Mouse (Mus musculus) liver, embryonic 16.5 days (tissue): ENCODE results near the gene Ptprr. TPM values are rescaled to one million over a fixed set of nuclear protein-coding genes. Genes with fewer than 3 reads are reported as not detected.

Experiments
- ATAC-seq: fragments of 200-750 bp; cut with Nextera tagmentation; 2 replicates; pipeline ENCODE4 v1.8.0; 2017; ENCODE audit warnings: low read depth, mild to moderate bottlenecking, moderate number of reproducible peaks, moderate library complexity
- H3K27ac ChIP-seq: fragments of 300-500 bp; sonication (generic); 2 replicates; pipeline ENCODE4 v1.5.1; 2014; ENCODE audit warnings: mild to moderate bottlenecking, low read length
- H3K27me3 ChIP-seq: fragments of 300-500 bp; sonication (generic); 2 replicates; pipeline ENCODE4 v1.6.1; 2014; ENCODE audit warnings: low read depth, low read length, mixed read lengths; ENCODE audit not compliant: control insufficient read depth, insufficient read depth
- H3K36me3 ChIP-seq: fragments of 300-500 bp; sonication (generic); 2 replicates; pipeline ENCODE4 v1.6.1; 2014; ENCODE audit warnings: mild to moderate bottlenecking; ENCODE audit not compliant: control insufficient read depth, insufficient read depth
- H3K4me1 ChIP-seq: fragments of 300-500 bp; sonication (generic); 2 replicates; pipeline ENCODE4 v1.6.1; 2014; ENCODE audit warnings: low read depth, low read length, mixed read lengths; ENCODE audit not compliant: control insufficient read depth
- H3K4me2 ChIP-seq: fragments of 300-500 bp; sonication (generic); 2 replicates; pipeline ENCODE4 v1.6.1; 2014; ENCODE audit warnings: low read depth, low read length, mixed read lengths
- H3K4me3 ChIP-seq: fragments of 300-500 bp; sonication (generic); 2 replicates; pipeline ENCODE4 v1.5.1; 2014; ENCODE audit warnings: low read depth, mild to moderate bottlenecking, low read length
- H3K9ac ChIP-seq: fragments of 300-500 bp; sonication (generic); 2 replicates; pipeline ENCODE4 v1.6.1; 2014; ENCODE audit warnings: low read depth, low read length
- H3K9me3 ChIP-seq: fragments of 300-500 bp; sonication (generic); replicated peaks from 2 replicates; pipeline ENCODE4 v1.6.1; 2016; ENCODE audit warnings: low read length; ENCODE audit not compliant: control insufficient read depth
- WGBS: fragments of 180-500 bp; shearing (Covaris S2); extraction: QIAGEN DNeasy Blood & Tissue Kit; methylation state at CpG from one replicate; pipeline ENCODE4 v1.1.7; 2014; ENCODE audit not compliant: insufficient replicate concordance; 5-methylcytosine and 5-hydroxymethylcytosine counted together
- polyA plus RNA-seq: library from polyadenylated mRNA; unstranded; fragments of >200 nt; fragmentation: Nextera tagmentation; extraction: Ambion mirVana; gene quantifications from 2 replicates; pipeline ENCODE4 v1.2.1, GENCODE M21; 2015

Gene Ptprr
- polyA plus RNA-seq, result 0.22 and 0.25 TPM in 2 replicates

DNA sequence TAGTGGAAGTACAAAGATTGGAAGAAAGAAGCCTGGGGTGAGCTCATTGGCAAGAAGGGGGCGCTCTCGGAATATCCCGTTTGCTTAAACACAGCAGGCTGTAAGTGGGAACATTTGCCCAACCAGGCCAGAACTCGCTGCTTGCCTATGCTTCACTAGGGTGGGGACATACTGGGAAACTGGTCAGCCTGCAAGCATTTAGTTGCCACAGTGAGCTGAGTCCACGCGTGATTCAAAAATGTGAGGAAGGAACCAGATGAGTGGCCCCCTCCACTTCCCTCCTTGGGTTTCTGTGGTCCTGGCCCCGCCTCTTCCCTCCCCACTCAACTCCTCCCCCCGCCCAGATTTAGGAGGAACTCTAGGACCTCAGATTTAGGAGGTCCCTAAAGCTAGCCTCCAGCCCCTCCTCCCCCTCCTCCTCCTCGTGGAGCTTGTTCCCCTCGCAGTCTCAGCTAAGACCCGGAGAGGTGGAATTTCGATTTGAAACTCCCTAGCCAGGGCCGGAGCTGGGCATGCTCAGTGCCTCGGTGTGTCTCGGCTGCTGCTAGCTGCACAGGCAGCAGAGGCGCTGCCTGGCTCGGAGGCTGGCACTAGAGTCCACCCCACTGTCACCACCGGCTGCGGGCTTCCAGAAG is at the start of gene Ptprr:
Gene Ptprr, plus strand, starts transcription at position 369 of the 635 bp plus-strand sequence.
- Histone ChIP-seq H3K27ac (no peak within 1 kb of the TSS), H3K27me3 (peaks cover 2% of the 10 kb centered on the region; the same call in 1 of the 2 replicates), H3K36me3 (no peaks in the 10 kb centered on the region), H3K4me1 (no peaks in the 10 kb centered on the region), H3K4me2 (peak within 1 kb of the TSS; percentile 44), H3K9ac (no peak within 1 kb of the TSS), H3K9me3 (no peaks in the 10 kb centered on the region), H3K4me3 (peak within 1 kb of the TSS; percentile 5; the same call in 1 of the 2 replicates)
- no peak; the same call in 1 of the 2 replicates for ATAC-seq
- WGBS, result 1% methylated on average over 19 of the region's 19 CpGs

- no peaks in the 10 kb centered on the region for H3K27me3 ChIP-seq
- no peak overlapping the region for H3K9ac ChIP-seq
- no peak overlapping the region for H3K27ac ChIP-seq
- 40% methylated on average over 7 of the region's 7 CpGs for WGBS
- H3K4me2 ChIP-seq, result no peak overlapping the region
- ATAC-seq, result no peak
- H3K9me3 ChIP-seq, result no peaks in the 10 kb centered on the region
- H3K4me1 ChIP-seq, result no peaks in the 10 kb centered on the region
- H3K4me3 ChIP-seq, result no peak overlapping the region
- H3K36me3 ChIP-seq, result no peaks in the 10 kb centered on the region
Measured at GRCm38 (mm10) chr10:115976345-115976744, 41.7 kb upstream of the Ptprr start.

DNA sequence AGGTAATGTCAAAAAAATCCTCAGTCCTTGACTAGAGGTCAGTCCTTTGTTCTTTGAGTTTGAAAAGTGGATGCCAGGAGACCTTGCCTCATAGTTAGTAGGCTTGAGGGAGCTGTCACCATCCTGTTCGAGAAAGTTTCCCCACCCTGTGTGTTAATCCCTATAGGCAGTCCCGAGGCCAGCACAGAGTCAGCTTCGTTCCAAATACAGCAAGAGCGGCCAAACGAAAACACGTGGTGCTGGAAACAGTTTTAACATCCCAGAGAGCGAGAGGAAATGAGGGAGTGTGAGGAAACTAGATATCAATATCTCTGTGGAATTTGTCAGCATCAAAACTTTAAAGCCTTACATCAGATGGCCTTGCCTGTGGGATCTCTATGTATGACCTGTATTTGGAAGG is 39.0 kb upstream of the Ptprr start:
- no peak overlapping the region for H3K4me2 ChIP-seq
- no peak overlapping the region for H3K4me3 ChIP-seq
- no peak overlapping the region for H3K9ac ChIP-seq
- no peaks in the 10 kb centered on the region for H3K4me1 ChIP-seq
- no peaks in the 10 kb centered on the region for H3K9me3 ChIP-seq
- no peaks in the 10 kb centered on the region for H3K36me3 ChIP-seq
- WGBS, result 56% methylated on average over 7 of the region's 7 CpGs
- no peaks in the 10 kb centered on the region for H3K27me3 ChIP-seq
- no peak overlapping the region for H3K27ac ChIP-seq
- ATAC-seq, result no peak

DNA sequence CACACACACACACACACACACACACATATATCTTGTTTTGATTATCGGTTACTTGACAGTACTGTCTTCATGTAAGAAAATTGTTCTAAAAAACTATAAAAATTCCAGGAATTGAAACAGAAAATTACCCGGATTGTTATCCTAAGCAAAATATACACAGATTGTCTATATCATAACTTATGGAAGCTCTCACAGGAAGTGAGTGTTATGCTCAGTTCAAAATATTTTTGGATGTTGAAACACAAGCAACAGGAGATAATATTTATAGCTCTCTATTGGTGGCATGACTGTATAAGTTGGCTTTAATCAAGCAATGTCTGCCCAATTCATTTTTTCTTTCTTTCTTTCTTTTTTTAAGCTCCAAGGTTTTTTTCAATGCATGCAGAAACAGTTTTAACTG is 38.0 kb upstream of the Ptprr start:
- H3K4me3 ChIP-seq, result no peak overlapping the region
- H3K27me3 ChIP-seq, result no peaks in the 10 kb centered on the region
- no peaks in the 10 kb centered on the region for H3K36me3 ChIP-seq
- 53% methylated on average over 2 of the region's 2 CpGs for WGBS
- no peaks in the 10 kb centered on the region for H3K9me3 ChIP-seq
- no peak overlapping the region for H3K4me2 ChIP-seq
- no peak overlapping the region for H3K9ac ChIP-seq
- H3K27ac ChIP-seq, result no peak overlapping the region
- no peak for ATAC-seq
- no peaks in the 10 kb centered on the region for H3K4me1 ChIP-seq

GRCm38 (mm10) chr10:115984308-115984707 is 33.7 kb upstream of the Ptprr start:
- H3K9ac ChIP-seq, result no peak overlapping the region
- no peak for ATAC-seq
- no peak overlapping the region for H3K4me3 ChIP-seq
- no peaks in the 10 kb centered on the region for H3K36me3 ChIP-seq
- no peak overlapping the region for H3K27ac ChIP-seq
- no peaks in the 10 kb centered on the region for H3K4me1 ChIP-seq
- WGBS, result 53% methylated on average over 6 of the region's 6 CpGs
- no peaks in the 10 kb centered on the region for H3K9me3 ChIP-seq
- H3K4me2 ChIP-seq, result no peak overlapping the region
- H3K27me3 ChIP-seq, result no peaks in the 10 kb centered on the region

DNA sequence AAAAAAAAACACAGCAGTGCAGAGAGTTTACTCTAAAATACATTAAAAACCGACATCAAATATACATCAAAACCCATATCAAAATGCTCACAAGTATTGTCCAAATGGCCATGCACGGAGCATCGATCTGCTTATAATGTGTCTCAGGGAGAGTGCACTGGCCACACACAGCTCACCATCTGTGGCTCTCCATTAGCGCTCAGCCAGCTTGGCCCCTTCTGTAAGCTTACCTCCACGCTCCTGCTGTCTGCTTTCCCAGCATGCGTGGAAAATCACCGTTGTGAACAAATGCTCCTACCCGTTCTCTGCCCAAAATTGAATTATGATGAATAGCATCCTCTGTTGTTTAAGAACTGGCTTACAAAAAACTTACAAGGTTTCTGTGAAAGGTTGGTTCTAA is 16.2 kb upstream of the Ptprr start:
- H3K4me3 ChIP-seq, result no peak overlapping the region
- H3K4me2 ChIP-seq, result no peak overlapping the region
- no peak overlapping the region for H3K27ac ChIP-seq
- H3K36me3 ChIP-seq, result no peaks in the 10 kb centered on the region
- H3K4me1 ChIP-seq, result no peaks in the 10 kb centered on the region
- H3K9me3 ChIP-seq, result no peaks in the 10 kb centered on the region
- no peak overlapping the region for H3K9ac ChIP-seq
- H3K27me3 ChIP-seq, result no peaks in the 10 kb centered on the region
- ATAC-seq, result no peak
- 70% methylated on average over 8 of the region's 8 CpGs for WGBS

- H3K4me2 ChIP-seq, result no peak overlapping the region
- no peaks in the 10 kb centered on the region for H3K4me1 ChIP-seq
- no peak overlapping the region for H3K4me3 ChIP-seq
- WGBS, result 37% methylated on average over 6 of the region's 6 CpGs
- no peaks in the 10 kb centered on the region for H3K36me3 ChIP-seq
- H3K9ac ChIP-seq, result no peak overlapping the region
- ATAC-seq, result no peak
- H3K9me3 ChIP-seq, result no peaks in the 10 kb centered on the region
- H3K27me3 ChIP-seq, result no peaks in the 10 kb centered on the region
- H3K27ac ChIP-seq, result no peak overlapping the region
Measured at GRCm38 (mm10) chr10:116006675-116007074, 11.3 kb upstream of the Ptprr start.

DNA sequence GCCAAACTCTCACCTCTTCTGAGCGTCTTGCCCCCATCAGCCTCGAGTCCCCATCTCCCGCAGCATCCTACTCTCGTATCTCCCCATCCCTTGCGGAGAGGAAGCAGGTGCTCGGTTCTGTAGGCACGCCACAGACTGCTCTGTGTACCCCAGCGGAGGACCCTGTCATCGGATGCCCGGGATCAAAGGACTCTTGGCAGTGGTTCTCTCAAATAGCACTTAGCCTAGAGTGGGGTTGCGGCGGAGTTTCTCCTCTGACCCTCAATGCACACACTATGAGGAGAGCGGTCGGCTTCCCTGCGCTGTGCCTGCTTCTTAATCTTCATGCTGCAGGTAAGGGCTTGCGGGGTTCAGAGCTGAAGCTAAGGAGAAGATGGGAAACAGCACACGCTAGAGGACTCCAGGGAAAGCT is 473 bp downstream of the Ptprr start:
- H3K27me3 ChIP-seq, result peaks cover 2% of the 10 kb centered on the region; the same call in 1 of the 2 replicates
- H3K9me3 ChIP-seq, result no peaks in the 10 kb centered on the region
- H3K4me1 ChIP-seq, result no peaks in the 10 kb centered on the region
- H3K27ac ChIP-seq, result no peak overlapping the region
- 4% methylated on average over 17 of the region's 17 CpGs for WGBS
- no peaks in the 10 kb centered on the region for H3K36me3 ChIP-seq
- H3K9ac ChIP-seq, result no peak overlapping the region
- H3K4me2 ChIP-seq, result no peak overlapping the region
- ATAC-seq, result no peak
- no peak overlapping the region for H3K4me3 ChIP-seq

DNA sequence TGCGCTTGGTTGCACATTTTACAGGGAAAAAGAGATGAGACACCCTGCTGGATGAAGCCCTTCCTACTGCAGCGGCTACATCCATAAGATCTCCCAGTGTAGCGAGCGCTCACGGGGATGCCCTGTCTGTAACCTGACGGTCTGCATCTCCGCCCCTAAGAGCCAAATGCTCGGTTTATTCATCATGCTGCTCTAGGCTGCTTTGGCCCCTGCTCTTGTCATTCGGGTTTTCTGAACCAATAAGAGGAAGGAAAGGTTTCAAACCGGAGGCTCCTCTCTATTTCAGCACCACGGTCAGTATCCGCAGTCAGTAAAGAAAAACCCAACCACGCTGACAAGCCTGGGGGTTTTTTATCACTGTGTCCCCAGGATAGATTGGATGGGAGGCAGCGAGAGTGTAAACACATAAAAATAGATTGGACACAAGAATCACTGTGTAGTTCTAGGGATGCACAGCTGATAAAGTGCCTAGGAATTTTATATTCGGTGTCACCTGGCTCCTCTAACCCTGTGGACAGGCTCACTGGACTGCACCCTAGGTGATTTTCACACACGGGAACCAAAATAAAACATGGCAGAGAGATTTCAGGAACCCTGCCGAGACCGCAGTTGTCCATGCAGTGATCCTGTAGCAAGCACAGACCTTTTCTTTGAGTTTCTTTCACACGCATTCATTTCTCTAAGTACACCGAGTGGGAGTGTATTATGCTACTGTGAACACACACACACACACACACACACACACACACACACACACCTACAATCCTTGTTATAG is 1.3 kb downstream of the Ptprr start:
- H3K9me3 ChIP-seq, result no peaks in the 10 kb centered on the region
- H3K27me3 ChIP-seq, result peaks cover 2% of the 10 kb centered on the region; the same call in 1 of the 2 replicates
- no peak overlapping the region for H3K4me3 ChIP-seq
- no peaks in the 10 kb centered on the region for H3K4me1 ChIP-seq
- ATAC-seq, result no peak
- WGBS, result 9% methylated on average over 20 of the region's 20 CpGs
- no peak overlapping the region for H3K9ac ChIP-seq
- H3K4me2 ChIP-seq, result no peak overlapping the region
- no peak overlapping the region for H3K27ac ChIP-seq
- H3K36me3 ChIP-seq, result no peaks in the 10 kb centered on the region
